Mouse (Mus musculus): ENCODE data around the gene Hils1. TPM values are rescaled to one million over a fixed set of nuclear protein-coding genes. Genes with fewer than 3 reads are reported as not detected.

Gene Hils1
- polyA plus RNA-seq, 1 experiment, result 0.14 TPM

- no peaks in the 10 kb centered on the region for H3K27me3 ChIP-seq (ENCODE audit: control insufficient read depth, insufficient read depth, low read length)
- WGBS, result 88% methylated on average over 6 of the region's 6 CpGs
- H3K4me1 ChIP-seq (ENCODE audit: control insufficient read depth, insufficient read depth, insufficient read length, low read length), result peaks cover 54% of the 10 kb centered on the region
- TF ChIP-seq CTCF (IDR thresholded peaks at IDR 0.05; ENCODE audit: extremely low read depth, insufficient read length, insufficient replicate concordance, low read depth, low read length) (no peak), POLR2A (IDR thresholded peaks at IDR 0.05; ENCODE audit: low read depth, low read length) (no peak)
- peak overlapping the region; percentile 51 for H3K27ac ChIP-seq (ENCODE audit: insufficient read depth, low read depth, low read length)
- H3K4me3 ChIP-seq (ENCODE audit: low read depth, low read length), result no peak overlapping the region
- peaks cover 31% of the 10 kb centered on the region for H3K36me3 ChIP-seq (ENCODE audit: control insufficient read depth, insufficient read depth, low read length)
Measured at GRCm38 (mm10) chr11:94996984-94997383, 29.6 kb downstream of the Hils1 start.

DNA sequence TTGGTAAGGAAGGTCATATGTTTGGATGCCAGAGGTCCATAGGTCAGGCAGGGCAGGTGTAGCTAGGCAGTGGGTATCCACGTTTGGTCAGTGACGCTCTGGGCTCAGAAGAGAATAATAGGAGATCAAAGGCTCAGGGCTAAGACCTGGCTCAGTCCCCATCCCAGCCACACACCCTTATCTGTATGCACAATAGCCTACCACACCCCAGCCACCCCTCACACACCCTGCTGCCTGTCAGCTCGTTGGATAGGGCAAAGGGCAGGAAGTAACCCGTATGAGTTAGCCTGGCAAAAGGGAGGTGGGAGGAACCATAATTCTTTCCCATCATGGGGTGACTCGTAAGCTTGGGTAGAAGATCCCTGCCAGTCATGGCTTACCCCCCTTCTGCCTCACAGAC, 30.2 kb downstream of the Hils1 start:
- WGBS, result 13% methylated on average over 5 of the region's 5 CpGs
- Histone ChIP-seq H3K4me3 (ENCODE audit: low read depth, low read length) (peak overlapping the region; percentile 38), H3K27ac (ENCODE audit: insufficient read depth, low read depth, low read length) (peak overlapping the region; percentile 62), H3K36me3 (ENCODE audit: control insufficient read depth, insufficient read depth, low read length) (peaks cover 37% of the 10 kb centered on the region), H3K27me3 (ENCODE audit: control insufficient read depth, insufficient read depth, low read length) (no peaks in the 10 kb centered on the region), H3K4me1 (ENCODE audit: control insufficient read depth, insufficient read depth, insufficient read length, low read length) (peaks cover 54% of the 10 kb centered on the region)
- TF ChIP-seq POLR2A (IDR thresholded peaks at IDR 0.05; ENCODE audit: low read depth, low read length), result no peak
- TF ChIP-seq CTCF (IDR thresholded peaks at IDR 0.05; ENCODE audit: extremely low read depth, insufficient read length, insufficient replicate concordance, low read depth, low read length), result no peak

DNA sequence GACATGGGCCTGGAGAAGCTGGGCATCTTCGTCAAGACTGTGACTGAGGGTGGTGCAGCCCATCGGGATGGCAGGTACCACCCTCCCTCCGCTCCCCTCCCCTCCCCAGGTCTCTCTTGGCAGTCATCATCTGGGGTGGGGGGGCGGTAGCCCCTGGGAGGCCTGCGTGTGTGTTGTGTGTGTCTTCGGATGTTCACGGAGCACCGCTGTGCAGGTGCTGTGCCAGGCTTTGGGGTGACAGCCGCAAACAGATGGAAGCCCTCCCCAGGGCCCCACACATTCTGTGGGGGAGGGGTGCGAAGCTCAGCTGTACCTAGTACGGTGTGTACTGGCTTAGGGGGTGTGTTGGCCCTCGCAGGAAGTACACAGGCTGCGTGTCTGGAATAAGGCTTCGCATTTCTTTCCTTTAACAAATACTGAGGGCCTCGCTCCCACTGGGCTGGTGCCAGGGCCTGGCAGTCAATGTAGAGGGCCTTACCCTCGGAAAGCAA, 30.7 kb downstream of the Hils1 start:
- WGBS, result 32% methylated on average over 16 of the region's 16 CpGs
- peaks cover 54% of the 10 kb centered on the region for H3K4me1 ChIP-seq (ENCODE audit: control insufficient read depth, insufficient read depth, insufficient read length, low read length)
- TF ChIP-seq POLR2A (IDR thresholded peaks at IDR 0.05; ENCODE audit: low read depth, low read length) (no peak), CTCF (IDR thresholded peaks at IDR 0.05; ENCODE audit: extremely low read depth, insufficient read length, insufficient replicate concordance, low read depth, low read length) (no peak)
- H3K4me3 ChIP-seq (ENCODE audit: low read depth, low read length), result peak overlapping the region; percentile 38
- H3K27ac ChIP-seq (ENCODE audit: insufficient read depth, low read depth, low read length), result peak overlapping the region; percentile 62
- H3K27me3 ChIP-seq (ENCODE audit: control insufficient read depth, insufficient read depth, low read length), result no peaks in the 10 kb centered on the region
- H3K36me3 ChIP-seq (ENCODE audit: control insufficient read depth, insufficient read depth, low read length), result peaks cover 42% of the 10 kb centered on the region

DNA sequence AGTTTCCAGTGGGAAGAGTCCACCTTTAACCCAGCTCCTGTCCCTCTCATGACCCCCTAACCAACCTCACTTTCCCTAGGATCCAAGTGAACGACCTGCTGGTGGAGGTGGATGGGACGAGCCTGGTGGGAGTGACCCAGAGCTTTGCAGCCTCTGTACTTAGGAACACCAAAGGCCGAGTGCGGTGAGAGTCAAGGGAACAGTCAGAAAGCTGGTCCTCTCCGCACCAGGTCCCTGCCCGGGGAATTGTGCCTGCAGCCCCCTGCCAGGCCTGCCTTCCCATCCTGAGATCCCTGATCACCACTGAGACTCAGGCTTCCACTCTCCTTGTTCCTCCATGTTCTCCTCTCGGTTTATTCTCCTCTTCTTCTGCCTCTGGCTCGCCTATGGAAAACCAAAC, 32.7 kb downstream of the Hils1 start:
- Histone ChIP-seq H3K27ac (ENCODE audit: insufficient read depth, low read depth, low read length) (no peak overlapping the region), H3K36me3 (ENCODE audit: control insufficient read depth, insufficient read depth, low read length) (peaks cover 50% of the 10 kb centered on the region), H3K4me1 (ENCODE audit: control insufficient read depth, insufficient read depth, insufficient read length, low read length) (peaks cover 36% of the 10 kb centered on the region), H3K27me3 (ENCODE audit: control insufficient read depth, insufficient read depth, low read length) (no peaks in the 10 kb centered on the region), H3K4me3 (ENCODE audit: low read depth, low read length) (no peak overlapping the region)
- no peak for TF ChIP-seq POLR2A (IDR thresholded peaks at IDR 0.05; ENCODE audit: low read depth, low read length)
- no peak for TF ChIP-seq CTCF (IDR thresholded peaks at IDR 0.05; ENCODE audit: extremely low read depth, insufficient read length, insufficient replicate concordance, low read depth, low read length)
- 87% methylated on average over 8 of the region's 8 CpGs for WGBS

- H3K36me3 ChIP-seq (ENCODE audit: control insufficient read depth, insufficient read depth, low read length), result peaks cover 51% of the 10 kb centered on the region
- H3K4me1 ChIP-seq (ENCODE audit: control insufficient read depth, insufficient read depth, insufficient read length, low read length), result peaks cover 35% of the 10 kb centered on the region
- peak overlapping the region; percentile 27; the same call in 1 of the 2 replicates for H3K27ac ChIP-seq (ENCODE audit: insufficient read depth, low read depth, low read length)
- H3K27me3 ChIP-seq (ENCODE audit: control insufficient read depth, insufficient read depth, low read length), result no peaks in the 10 kb centered on the region
- no peak for TF ChIP-seq CTCF (IDR thresholded peaks at IDR 0.05; ENCODE audit: extremely low read depth, insufficient read length, insufficient replicate concordance, low read depth, low read length)
- no peak for TF ChIP-seq POLR2A (IDR thresholded peaks at IDR 0.05; ENCODE audit: low read depth, low read length)
- WGBS, result 23% methylated on average over 4 of the region's 4 CpGs
- no peak overlapping the region for H3K4me3 ChIP-seq (ENCODE audit: low read depth, low read length)
Measured at GRCm38 (mm10) chr11:95000548-95000947, 33.2 kb downstream of the Hils1 start.

DNA sequence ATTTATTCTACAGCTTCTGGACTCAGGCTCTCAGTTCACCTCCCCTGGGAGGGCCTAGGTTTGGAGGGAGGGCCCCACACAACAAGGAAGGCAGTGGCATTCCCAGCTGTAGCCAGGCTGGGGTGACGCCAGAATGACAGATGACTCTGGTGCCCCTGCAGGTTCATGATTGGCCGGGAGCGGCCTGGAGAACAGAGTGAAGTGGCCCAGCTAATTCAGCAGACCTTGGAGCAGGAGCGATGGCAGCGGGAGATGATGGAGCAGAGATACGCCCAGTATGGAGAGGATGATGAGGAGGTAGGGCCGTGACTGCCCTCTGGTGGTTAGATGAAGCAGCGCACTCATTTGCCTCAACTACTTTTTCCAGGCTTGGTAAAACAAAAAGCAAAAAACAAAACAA, 33.7 kb downstream of the Hils1 start:
- no peak overlapping the region for H3K4me3 ChIP-seq (ENCODE audit: low read depth, low read length)
- 5% methylated on average over 8 of the region's 8 CpGs for WGBS
- TF ChIP-seq CTCF (IDR thresholded peaks at IDR 0.05; ENCODE audit: extremely low read depth, insufficient read length, insufficient replicate concordance, low read depth, low read length) (peak; percentile 93; the same call in 1 of the 2 replicates), POLR2A (IDR thresholded peaks at IDR 0.05; ENCODE audit: low read depth, low read length) (no peak)
- no peaks in the 10 kb centered on the region for H3K27me3 ChIP-seq (ENCODE audit: control insufficient read depth, insufficient read depth, low read length)
- H3K36me3 ChIP-seq (ENCODE audit: control insufficient read depth, insufficient read depth, low read length), result peaks cover 53% of the 10 kb centered on the region
- peak overlapping the region; percentile 27; the same call in 1 of the 2 replicates for H3K27ac ChIP-seq (ENCODE audit: insufficient read depth, low read depth, low read length)
- peaks cover 30% of the 10 kb centered on the region for H3K4me1 ChIP-seq (ENCODE audit: control insufficient read depth, insufficient read depth, insufficient read length, low read length)

- WGBS, result 89% methylated on average over 21 of the region's 21 CpGs
- no peak overlapping the region for H3K27ac ChIP-seq (ENCODE audit: insufficient read depth, low read depth, low read length)
- H3K36me3 ChIP-seq (ENCODE audit: control insufficient read depth, insufficient read depth, low read length), result peaks cover 48% of the 10 kb centered on the region
Measured at GRCm38 (mm10) chr11:95001584-95002347, 34.4 kb downstream of the Hils1 start.

More at GRCm38 (mm10) chr11:95001584-95002347, 34.4 kb downstream of the Hils1 start:
- Histone ChIP-seq H3K4me3 (ENCODE audit: low read depth, low read length) (no peak overlapping the region), H3K4me1 (ENCODE audit: control insufficient read depth, insufficient read depth, insufficient read length, low read length) (peaks cover 24% of the 10 kb centered on the region), H3K27me3 (ENCODE audit: control insufficient read depth, insufficient read depth, low read length) (no peaks in the 10 kb centered on the region)
- TF ChIP-seq CTCF (IDR thresholded peaks at IDR 0.05; ENCODE audit: extremely low read depth, insufficient read length, insufficient replicate concordance, low read depth, low read length) (no peak), POLR2A (IDR thresholded peaks at IDR 0.05; ENCODE audit: low read depth, low read length) (no peak)

Data from small intestine, adult 2 months (tissue).